Mouse (Mus musculus): ENCODE data around the gene 1110017D15Rik.

- TF ChIP-seq MAFK (IDR thresholded peaks at IDR 0.05; ENCODE audit: insufficient read depth, low read depth, low read length): no peak
- no peak for TF ChIP-seq ZNF384 (IDR thresholded peaks at IDR 0.05; ENCODE audit: low read depth, low read length)
Measured at GRCm38 (mm10) chr4:41499619-41500018, 17.5 kb downstream of the 1110017D15Rik start.
